Mouse (Mus musculus): ENCODE results near the gene Psat1. TPM values are rescaled to one million over a fixed set of nuclear protein-coding genes. Genes with fewer than 3 reads are reported as not detected.

Gene Psat1
- total RNA-seq, 2 experiments from 2014 or later, result 100 to 110 TPM

DNA sequence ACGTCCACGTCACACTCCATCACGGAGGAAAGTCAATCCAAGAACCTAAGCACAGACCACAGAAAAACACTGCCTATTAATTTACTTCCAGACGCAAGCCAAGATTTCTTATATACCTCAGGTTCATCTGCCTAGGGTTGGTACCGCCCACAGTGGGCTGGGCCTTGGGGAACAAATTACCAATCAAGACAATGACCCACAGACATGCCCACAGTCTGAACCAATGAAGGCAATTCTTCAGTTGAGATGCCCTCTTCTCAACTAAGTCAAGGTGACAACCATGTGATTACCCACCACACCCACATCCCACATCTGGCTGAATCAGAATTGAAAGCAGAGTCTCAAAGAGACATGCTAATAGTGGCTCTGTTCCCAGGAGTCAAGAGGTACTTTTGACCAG lies 67.9 kb downstream of the Psat1 start:
- DNase-seq (ENCODE audit: low spot score in 2 of 2), result no peak
- intact Hi-C loops (cut with DNase I), result no loop called here

DNA sequence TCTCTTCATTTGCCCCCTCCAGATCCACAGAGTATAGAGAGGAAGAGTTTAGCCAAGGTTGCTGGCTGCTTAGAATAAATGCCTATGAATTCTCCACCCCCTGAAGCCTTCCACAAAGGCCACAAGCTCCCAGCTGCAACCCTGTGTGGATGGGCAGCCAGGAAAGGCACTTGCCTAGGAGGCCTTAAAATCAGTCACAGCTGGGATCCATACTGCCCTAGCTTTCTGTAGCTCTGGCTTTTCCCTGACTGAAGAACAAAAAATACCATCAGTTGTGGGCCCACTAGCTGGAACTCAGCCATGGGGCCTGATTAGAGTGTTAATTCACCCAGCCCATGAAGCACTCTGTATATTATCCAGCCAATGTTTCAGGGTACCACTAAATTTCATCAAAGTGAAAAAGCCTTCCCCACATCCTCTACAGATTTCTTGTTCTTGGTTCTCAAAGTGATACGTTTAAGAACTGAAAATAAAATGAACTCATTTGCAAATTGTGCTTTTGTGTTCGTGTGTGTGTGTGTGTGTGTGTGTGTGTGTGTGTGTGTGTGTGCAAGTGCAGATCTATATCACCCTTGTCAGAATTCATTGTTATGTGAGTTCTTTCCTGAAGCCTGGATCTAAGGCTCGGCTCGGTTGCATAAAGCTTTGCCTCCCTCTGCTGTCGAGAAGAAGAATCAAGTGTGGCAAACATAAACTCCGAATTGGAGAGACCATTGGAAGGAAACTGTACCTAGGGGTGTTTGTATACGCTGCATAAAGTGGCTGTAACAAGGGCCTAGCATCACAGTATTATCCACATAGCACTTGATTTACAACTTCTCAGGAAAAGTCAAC lies 78.1 kb downstream of the Psat1 start:
- DNase-seq (ENCODE audit: low spot score in 2 of 2), result peak; percentile 39 to 57
- intact Hi-C loops (cut with DNase I), result loop anchor here (10.0 kb wide), 1 partner anchor 1884 kb away; no protein-coding TSS in a partner anchor

DNA sequence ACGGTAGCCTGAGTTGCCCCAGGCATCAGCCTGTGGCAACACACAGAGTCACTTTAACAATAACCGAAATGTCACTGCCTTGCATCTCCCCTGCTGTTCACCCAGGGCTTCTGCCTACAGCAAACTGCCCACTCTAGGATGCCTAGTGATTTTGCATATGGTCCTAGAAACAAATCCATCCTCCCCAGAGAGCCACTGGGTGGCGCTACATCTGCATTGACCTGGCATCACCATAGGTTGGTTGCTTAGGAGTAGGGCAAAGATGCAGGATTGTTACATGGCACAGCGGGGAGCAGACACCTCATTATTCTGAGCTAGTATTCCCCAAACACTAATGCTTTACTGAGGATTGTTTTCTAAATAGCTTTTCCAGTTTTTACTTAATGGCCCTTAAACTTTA lies 80.3 kb downstream of the Psat1 start:
- intact Hi-C loops (cut with DNase I), result loop anchor here (10.0 kb wide), 1 partner anchor 1882 kb away; no protein-coding TSS in a partner anchor

DNA sequence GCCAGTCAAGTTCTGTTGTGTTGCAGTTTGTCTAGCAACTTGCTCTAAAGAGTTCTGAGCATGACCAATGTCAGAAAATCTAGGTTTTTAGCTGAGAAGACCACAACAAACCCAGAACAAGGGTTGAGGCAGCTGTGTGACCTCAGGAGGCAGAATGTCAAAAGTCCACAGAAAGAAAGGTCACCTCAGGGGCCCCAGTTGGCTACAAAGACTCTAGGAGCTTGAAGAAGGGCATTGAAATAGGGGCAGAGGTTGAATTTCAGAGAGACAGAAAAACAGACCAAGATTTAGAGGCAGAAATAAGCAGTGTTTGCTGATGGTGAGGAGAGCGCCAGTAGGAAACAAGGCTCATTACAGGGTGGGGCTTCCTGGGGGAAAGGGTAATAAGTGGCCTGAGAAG lies 81.0 kb downstream of the Psat1 start:
- intact Hi-C loops (cut with DNase I), result loop anchor here (10.0 kb wide), 1 partner anchor 1881 kb away; no protein-coding TSS in a partner anchor
- no peak for DNase-seq (ENCODE audit: low spot score in 2 of 2)

More for the DNA sequence above, 80.3 kb downstream of the Psat1 start:
- DNase-seq (ENCODE audit: low spot score in 2 of 2), result peak in 1 of 2 experiments; percentile 8

DNA sequence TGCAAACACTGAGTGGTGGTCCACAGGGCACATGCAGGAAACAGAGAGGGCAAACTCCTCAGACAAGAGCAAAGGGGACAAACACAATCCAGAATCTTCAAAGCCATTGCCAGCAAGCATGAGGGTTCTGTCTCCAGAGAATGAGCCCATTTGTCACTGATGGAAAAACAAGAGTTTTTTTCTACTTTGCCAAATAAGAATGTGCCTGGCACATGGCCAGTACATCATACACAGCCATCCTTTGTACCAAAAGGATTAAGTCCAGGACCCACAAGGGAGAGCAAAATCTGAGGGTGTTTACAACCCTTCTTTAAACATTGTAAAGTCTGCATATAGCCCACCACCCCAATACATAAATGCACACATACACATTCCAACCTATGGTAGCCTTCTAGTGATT lies 81.7 kb downstream of the Psat1 start:
- intact Hi-C loops (cut with DNase I), result loop anchor here (10.0 kb wide), 1 partner anchor 1881 kb away; no protein-coding TSS in a partner anchor
- no peak for DNase-seq (ENCODE audit: low spot score in 2 of 2)

DNA sequence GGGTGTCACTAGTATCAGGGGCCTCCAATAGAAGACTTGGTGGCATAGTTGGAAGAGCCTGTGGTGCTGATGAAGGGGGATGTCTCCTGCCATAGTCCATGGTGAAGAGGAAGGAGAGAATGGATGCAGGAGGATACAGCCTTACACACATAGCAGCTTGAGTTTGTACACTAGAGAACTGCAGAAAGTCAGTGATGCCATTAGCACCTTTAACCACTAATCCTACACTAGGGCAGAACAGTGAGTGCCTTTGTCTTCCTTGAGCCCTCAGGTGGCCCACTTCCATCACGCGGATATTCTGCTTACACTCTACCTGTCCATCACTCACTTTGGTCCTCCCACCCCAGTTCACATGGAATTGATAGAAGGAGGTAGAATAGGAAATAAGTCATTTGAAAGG lies 83.0 kb downstream of the Psat1 start:
- intact Hi-C loops (cut with DNase I), result loop anchor here (10.0 kb wide), 1 partner anchor 1879 kb away; no protein-coding TSS in a partner anchor
- no peak for DNase-seq (ENCODE audit: low spot score in 2 of 2)

DNA sequence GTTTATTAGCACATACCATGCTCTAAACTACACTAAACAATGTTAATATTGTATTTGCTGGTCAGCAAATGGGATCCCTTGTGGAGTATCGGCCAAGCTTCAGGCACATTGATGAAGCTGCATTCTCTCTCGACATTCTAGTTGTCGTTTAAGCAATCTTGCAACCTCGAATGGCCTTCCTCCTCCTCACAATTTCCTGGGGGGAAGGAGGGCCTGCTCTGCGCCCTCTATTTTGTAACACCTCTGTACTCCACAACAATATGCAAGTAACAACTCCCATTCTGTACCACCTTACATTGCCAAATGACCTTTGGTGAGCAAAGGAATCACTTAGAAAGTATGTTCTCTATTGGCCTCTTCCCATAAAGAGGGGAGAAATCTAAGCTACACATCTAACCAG lies 91.8 kb downstream of the Psat1 start:
- DNase-seq (ENCODE audit: low spot score in 2 of 2), result no peak
- intact Hi-C loops (cut with DNase I), result no loop called here

Other genes starting within 250 kb of the Psat1 start
- gene Cep78, start 37.7 kb upstream of the Psat1 start, total RNA-seq (2021), result 10 to 100 TPM; 11.5 to 12.3 TPM
- 100 to 1,000 TPM; 177 to 181 TPM for gene Gnaq, start 185.5 kb upstream of the Psat1 start, total RNA-seq (2021)